ENCODE assay signal across 8 mouse cellular contexts in genomic region chr4:34883366-34884029, GRCm38 (mm10). TPM values are rescaled to one million over a fixed set of nuclear protein-coding genes. Genes with fewer than 3 reads are reported as not detected.
DNase-seq lines count a peak whose midpoint lies in the region; ATAC-seq lines count a peak whose summit lies in the region.

No protein-coding gene starts in this region.

- peak overlapping the region; percentile 99 for H3K27ac ChIP-seq in kidney, embryonic 16.5 days (ENCODE audit: low read length)
- H3K27ac ChIP-seq in brown adipose tissue, adult 24 weeks (replicated peaks; ENCODE audit: low read depth, low read length), result peak overlapping the region; percentile 82
- peak overlapping the region; percentile 99 for H3K27ac ChIP-seq in hindbrain, embryonic 14.5 days
- H3K27ac ChIP-seq in midbrain, embryonic 16.5 days (ENCODE audit: low read length), result peak overlapping the region; percentile 99

- peak overlapping the region; percentile 97 for H3K4me3 ChIP-seq in kidney, embryonic 16.5 days (ENCODE audit: low read length)
- peak overlapping the region; percentile 93 for H3K4me3 ChIP-seq in brown adipose tissue, adult 24 weeks (ENCODE audit: insufficient read depth, low read depth, low read length)
- H3K4me3 ChIP-seq in hindbrain, embryonic 14.5 days (replicated peaks; ENCODE audit: low read length), result peak overlapping the region; percentile 90
- peak overlapping the region; percentile 100 for H3K4me3 ChIP-seq in midbrain, embryonic 16.5 days (ENCODE audit: low read depth, low read length)

- peaks cover 5% of the 10 kb centered on the region for H3K27me3 ChIP-seq in kidney, embryonic 16.5 days (ENCODE audit: insufficient read depth, low read length)
- H3K27me3 ChIP-seq in hindbrain, embryonic 14.5 days (ENCODE audit: control insufficient read depth, insufficient read depth, low read length), result peaks cover 2% of the 10 kb centered on the region; the same call in 1 of the 2 replicates
- no peaks in the 10 kb centered on the region for H3K27me3 ChIP-seq in midbrain, embryonic 16.5 days (ENCODE audit: control insufficient read depth, insufficient read depth, low read depth, low read length)

- 33% methylated on average over 16 of the region's 16 CpGs for WGBS in kidney, embryonic 16.5 days
- 39% methylated on average over 16 of the region's 16 CpGs for WGBS in hindbrain, embryonic 14.5 days
- 41% methylated on average over 16 of the region's 16 CpGs for WGBS in midbrain, embryonic 16.5 days

- no peak for ATAC-seq in kidney, embryonic 16.5 days (ENCODE audit: low FRiP score, low TSS enrichment)
- ATAC-seq in hindbrain, embryonic 14.5 days (ENCODE audit: low FRiP score), result no peak
- no peak for ATAC-seq in midbrain, embryonic 16.5 days

- peaks cover 32% of the 10 kb centered on the region for H3K4me1 ChIP-seq in kidney, embryonic 16.5 days (ENCODE audit: insufficient read depth, low read length)
- H3K4me1 ChIP-seq in brown adipose tissue, adult 24 weeks (ENCODE audit: control insufficient read depth, insufficient read depth, insufficient read length, low read length), result peaks cover 3% of the 10 kb centered on the region
- peaks cover 34% of the 10 kb centered on the region for H3K4me1 ChIP-seq in hindbrain, embryonic 14.5 days (replicated peaks; ENCODE audit: control insufficient read depth, insufficient read depth, low read length)
- H3K4me1 ChIP-seq in midbrain, embryonic 16.5 days (ENCODE audit: control insufficient read depth, insufficient read depth, low read length), result peaks cover 29% of the 10 kb centered on the region

- H3K4me2 ChIP-seq in kidney, embryonic 16.5 days (replicated peaks; ENCODE audit: low read depth, low read length), result peak overlapping the region; percentile 64
- H3K4me2 ChIP-seq in hindbrain, embryonic 14.5 days (replicated peaks), result peak overlapping the region; percentile 86
- H3K4me2 ChIP-seq in midbrain, embryonic 16.5 days (ENCODE audit: low read length), result peak overlapping the region; percentile 72

- H3K9me3 ChIP-seq in kidney, embryonic 16.5 days (ENCODE audit: low read length), result no peaks in the 10 kb centered on the region
- H3K9me3 ChIP-seq in hindbrain, embryonic 14.5 days (ENCODE audit: control insufficient read depth, low read length), result no peaks in the 10 kb centered on the region
- no peaks in the 10 kb centered on the region for H3K9me3 ChIP-seq in midbrain, embryonic 16.5 days (replicated peaks; ENCODE audit: control insufficient read depth, low read length, poor library complexity, severe bottlenecking)

- H3K9ac ChIP-seq in kidney, embryonic 16.5 days (replicated peaks; ENCODE audit: low read length), result peak overlapping the region; percentile 99
- peak overlapping the region; percentile 99 for H3K9ac ChIP-seq in hindbrain, embryonic 14.5 days
- peak overlapping the region; percentile 99 for H3K9ac ChIP-seq in midbrain, embryonic 16.5 days (ENCODE audit: low read depth, low read length)

- no peaks in the 10 kb centered on the region; the same call in 1 of the 2 replicates for H3K36me3 ChIP-seq in kidney, embryonic 16.5 days (ENCODE audit: insufficient read depth, low read length)
- H3K36me3 ChIP-seq in hindbrain, embryonic 14.5 days (replicated peaks; ENCODE audit: control insufficient read depth, insufficient read depth), result no peaks in the 10 kb centered on the region
- no peaks in the 10 kb centered on the region for H3K36me3 ChIP-seq in midbrain, embryonic 16.5 days (ENCODE audit: control insufficient read depth, insufficient read depth, low read length)

- no peak for DNase-seq in kidney, postnatal 36 days
- peak; percentile 47 for DNase-seq in hindbrain, embryonic 14.5 days (ENCODE audit: low spot score)
- no peak for DNase-seq in gastrocnemius, postnatal 25 days
- no peak for DNase-seq in layer of hippocampus, adult 9-10 months (ENCODE audit: low spot score)
- DNase-seq in spleen, postnatal 36 days (ENCODE audit: low spot score in 2 of 2), result no peak

RNA-seq across cellular contexts. Expression of gene Zfp292, which starts 0.7 kb away (rescaled TPM):
- polyA plus RNA-seq in kidney, embryonic 16.5 days (2015; fragmentation: Nextera tagmentation; extraction: Ambion mirVana), result 17.0 and 19.3 TPM in 2 replicates
- polyA plus RNA-seq in brown adipose tissue, adult 24 weeks (2012; ENCODE audit: insufficient read depth, insufficient read length, missing spikeins), result 3.6 and 5.7 TPM in 2 replicates
- polyA plus RNA-seq in hindbrain, embryonic 14.5 days (2014; fragmentation: Nextera tagmentation; extraction: Ambion mirVana), result 34.8 and 36.5 TPM in 2 replicates
- 27.3 and 34.5 TPM in 2 replicates for polyA plus RNA-seq in midbrain, embryonic 16.5 days (2015; fragmentation: Nextera tagmentation; extraction: Ambion mirVana)
- 1 to 10 TPM; 6.2 to 7.4 TPM for total RNA-seq in gastrocnemius, postnatal 25 days (2021)

RNA-seq across cellular contexts. Expression of gene Cga, which starts 10.1 kb away (rescaled TPM):
- not detected in 2 replicates for polyA plus RNA-seq in kidney, embryonic 16.5 days (2015; fragmentation: Nextera tagmentation; extraction: Ambion mirVana)
- not detected in 2 replicates for polyA plus RNA-seq in brown adipose tissue, adult 24 weeks (2012; ENCODE audit: insufficient read depth, insufficient read length, missing spikeins)
- polyA plus RNA-seq in hindbrain, embryonic 14.5 days (2014; fragmentation: Nextera tagmentation; extraction: Ambion mirVana), result not detected in 2 replicates
- polyA plus RNA-seq in midbrain, embryonic 16.5 days (2015; fragmentation: Nextera tagmentation; extraction: Ambion mirVana), result 0.48 TPM in 1 of 2 replicates, not detected in the other
- not detected for total RNA-seq in gastrocnemius, postnatal 25 days (2021)
